Mouse (Mus musculus): ENCODE measurements around the gene Gm1527. TPM values are rescaled to one million over a fixed set of nuclear protein-coding genes. Genes with fewer than 3 reads are reported as not detected.
"Not testable (repeated sequence)": the region's sequence is repeated elsewhere in the genome, so short reads cannot be mapped to it uniquely, and the experiment has no call there.

The Gm1527 gene
- polyA plus RNA-seq (2015; fragmentation: Nextera tagmentation; extraction: Ambion mirVana): not detected in 2 replicates

GRCm38 (mm10) chr3:28892317-28892716 lies at the start of gene Gm1527:
TSS of gene Gm1527 (plus strand) at chr3:28892617.
- no peak for ATAC-seq (ENCODE audit: low FRiP score)
- no peak within 1 kb of the TSS for H3K4me3 ChIP-seq (replicated peaks)
- no peaks in the 10 kb centered on the region for H3K4me1 ChIP-seq

GRCm38 (mm10) chr3:28843231-28843630 lies 49.2 kb upstream of the Gm1527 start:
- Histone ChIP-seq H3K9ac (replicated peaks) (no peak overlapping the region), H3K9me3 (replicated peaks) (no peaks in the 10 kb centered on the region), H3K36me3 (no peaks in the 10 kb centered on the region), H3K4me2 (no peak overlapping the region), H3K4me3 (replicated peaks) (no peak overlapping the region), H3K27me3 (replicated peaks) (no peaks in the 10 kb centered on the region), H3K4me1 (no peaks in the 10 kb centered on the region), H3K27ac (replicated peaks) (no peak overlapping the region)
- ATAC-seq (ENCODE audit: low FRiP score): no peak
- 23% methylated on average over 8 of the region's 8 CpGs for WGBS

More at GRCm38 (mm10) chr3:28892317-28892716, at the start of gene Gm1527:
- no peak within 1 kb of the TSS for H3K4me2 ChIP-seq
- no peaks in the 10 kb centered on the region for H3K9me3 ChIP-seq (replicated peaks)
- H3K36me3 ChIP-seq: no peaks in the 10 kb centered on the region
- no peak within 1 kb of the TSS for H3K9ac ChIP-seq (replicated peaks)
- WGBS: 47% methylated on average over 1 of the region's 1 CpGs
- no peaks in the 10 kb centered on the region for H3K27me3 ChIP-seq (replicated peaks)
- no peak within 1 kb of the TSS for H3K27ac ChIP-seq (replicated peaks)

DNA sequence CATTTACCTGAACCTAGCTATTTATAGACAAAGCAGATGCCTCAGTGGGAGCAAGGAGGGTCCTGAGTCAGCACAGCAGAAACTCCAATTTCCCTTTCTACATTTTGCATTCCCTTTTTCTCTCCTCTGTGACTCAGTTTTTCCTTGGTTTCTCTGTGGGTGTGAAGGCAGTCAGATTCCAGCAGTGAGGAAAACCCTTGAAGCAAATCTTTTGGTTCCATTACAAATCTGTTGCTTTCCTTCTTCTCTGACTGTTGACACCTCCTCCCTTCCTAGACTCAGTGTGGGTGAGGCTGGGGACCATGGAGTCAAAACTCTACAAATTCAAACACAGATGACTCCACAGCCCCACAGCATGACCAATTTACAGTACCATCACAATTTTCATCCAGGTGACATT lies 45.3 kb upstream of the Gm1527 start:
- Histone ChIP-seq H3K4me1 (no peaks in the 10 kb centered on the region), H3K27me3 (replicated peaks) (no peaks in the 10 kb centered on the region), H3K4me3 (replicated peaks) (no peak overlapping the region), H3K27ac (replicated peaks) (no peak overlapping the region), H3K4me2 (no peak overlapping the region), H3K9ac (replicated peaks) (no peak overlapping the region), H3K36me3 (no peaks in the 10 kb centered on the region), H3K9me3 (replicated peaks) (no peaks in the 10 kb centered on the region)
- ATAC-seq (ENCODE audit: low FRiP score): no peak

DNA sequence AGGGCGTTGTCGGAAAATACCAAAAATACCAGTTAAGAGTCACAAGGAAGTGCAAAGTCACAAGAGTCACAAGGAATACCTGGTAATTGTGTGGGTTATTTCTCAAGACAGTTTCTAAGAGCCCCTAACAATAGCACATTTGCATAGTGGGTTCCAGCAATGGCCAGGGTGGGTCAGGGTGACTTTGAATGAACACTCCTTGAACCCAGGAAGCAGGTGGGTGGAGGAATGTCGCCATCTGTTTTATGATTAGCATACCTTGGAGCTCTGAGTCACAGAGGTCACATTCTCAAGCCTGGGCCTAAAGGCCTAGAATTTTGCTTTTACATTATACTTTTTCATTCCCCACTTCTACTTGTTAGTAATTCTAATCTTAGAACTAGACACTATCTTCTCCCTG lies 40.2 kb upstream of the Gm1527 start:
- H3K4me3 ChIP-seq (replicated peaks); H3K4me2 ChIP-seq; H3K27me3 ChIP-seq (replicated peaks); H3K4me1 ChIP-seq; H3K9ac ChIP-seq (replicated peaks); ATAC-seq (ENCODE audit: low FRiP score); H3K36me3 ChIP-seq; H3K27ac ChIP-seq (replicated peaks); H3K9me3 ChIP-seq (replicated peaks): not testable (repeated sequence)
- 88% methylated on average over 3 of the region's 3 CpGs for WGBS

DNA sequence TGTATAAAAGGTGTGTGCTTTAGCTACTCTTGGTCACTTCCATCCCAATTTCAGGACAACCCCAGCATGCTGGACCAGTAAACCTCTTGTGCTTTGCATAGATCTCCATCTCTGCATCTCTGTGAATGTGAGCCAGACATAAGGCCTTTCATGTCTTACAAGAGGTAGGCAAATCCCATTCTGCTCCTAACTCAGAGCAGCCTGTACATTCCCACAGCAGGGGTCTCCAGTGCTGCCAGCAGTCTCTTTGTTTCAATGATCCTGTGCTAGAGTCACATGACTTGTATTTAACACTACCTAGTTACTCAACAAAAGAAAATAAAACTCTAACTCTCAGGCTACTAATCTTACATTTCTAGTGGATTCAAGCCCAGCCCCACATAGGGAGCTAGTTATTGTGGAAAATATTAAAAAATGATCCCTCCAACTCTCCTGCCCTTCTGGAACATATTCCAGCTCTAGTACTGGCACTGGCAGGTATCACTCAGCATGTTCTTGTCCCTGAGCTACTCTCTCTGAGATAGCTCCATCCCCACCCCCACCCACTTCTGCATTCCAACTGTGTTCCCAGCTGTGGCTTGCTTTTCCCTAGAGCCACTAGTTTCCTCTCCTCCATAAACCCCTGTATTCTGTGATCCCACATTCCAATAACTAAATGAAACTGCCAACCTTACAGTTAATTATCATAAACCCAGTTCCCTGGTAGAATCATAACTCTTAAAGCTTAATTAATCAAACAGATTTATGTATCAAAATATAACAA lies 32.6 kb upstream of the Gm1527 start:
- not testable (repeated sequence) for ATAC-seq (ENCODE audit: low FRiP score); H3K27ac ChIP-seq (replicated peaks); H3K4me2 ChIP-seq; H3K9me3 ChIP-seq (replicated peaks); H3K9ac ChIP-seq (replicated peaks); H3K4me3 ChIP-seq (replicated peaks); H3K27me3 ChIP-seq (replicated peaks); H3K4me1 ChIP-seq; H3K36me3 ChIP-seq

DNA sequence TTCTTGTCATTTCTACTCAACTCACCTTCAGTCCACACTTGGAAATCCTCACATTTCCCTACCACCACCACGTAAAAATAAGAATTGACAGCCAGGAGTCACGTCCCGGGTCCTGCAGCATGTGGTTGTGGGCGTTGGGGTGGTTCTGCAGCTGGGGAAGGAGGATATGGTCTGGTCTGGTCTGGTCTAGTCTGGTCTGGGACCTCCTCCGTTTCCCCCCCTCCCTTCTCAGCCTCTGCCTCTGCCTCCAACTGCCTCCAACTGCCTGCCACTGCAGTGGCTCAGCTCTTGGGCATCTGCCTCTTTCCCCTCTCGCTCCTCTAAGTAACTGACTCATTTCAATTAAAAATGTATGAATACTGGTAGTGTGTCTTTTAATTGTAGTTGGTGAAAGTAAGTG lies 4.5 kb downstream of the Gm1527 start:
- H3K36me3 ChIP-seq; ATAC-seq (ENCODE audit: low FRiP score); H3K4me1 ChIP-seq; H3K4me2 ChIP-seq; H3K27ac ChIP-seq (replicated peaks); H3K9me3 ChIP-seq (replicated peaks); H3K27me3 ChIP-seq (replicated peaks); H3K9ac ChIP-seq (replicated peaks); H3K4me3 ChIP-seq (replicated peaks): not testable (repeated sequence)
- 74% methylated on average over 6 of the region's 6 CpGs for WGBS

- Histone ChIP-seq H3K27me3 (replicated peaks) (no peaks in the 10 kb centered on the region), H3K27ac (replicated peaks) (no peak overlapping the region), H3K9ac (replicated peaks) (no peak overlapping the region), H3K4me1 (no peaks in the 10 kb centered on the region), H3K4me3 (replicated peaks) (no peak overlapping the region), H3K9me3 (replicated peaks) (no peaks in the 10 kb centered on the region), H3K4me2 (no peak overlapping the region), H3K36me3 (no peaks in the 10 kb centered on the region)
- 93% methylated on average over 2 of the region's 2 CpGs for WGBS
- ATAC-seq (ENCODE audit: low FRiP score): no peak
These were observed 73.5 kb downstream of the Gm1527 start for GRCm38 (mm10) chr3:28965931-28966330.

- H3K27me3 ChIP-seq (replicated peaks): no peaks in the 10 kb centered on the region
- no peak for ATAC-seq (ENCODE audit: low FRiP score)
These were observed 76.4 kb downstream of the Gm1527 start for GRCm38 (mm10) chr3:28968851-28969250.

More at GRCm38 (mm10) chr3:28968851-28969250, 76.4 kb downstream of the Gm1527 start:
- Histone ChIP-seq H3K36me3 (no peaks in the 10 kb centered on the region), H3K9ac (replicated peaks) (no peak overlapping the region), H3K27ac (replicated peaks) (no peak overlapping the region), H3K4me2 (no peak overlapping the region), H3K9me3 (replicated peaks) (no peaks in the 10 kb centered on the region), H3K4me3 (replicated peaks) (no peak overlapping the region), H3K4me1 (no peaks in the 10 kb centered on the region)
- WGBS: 1% methylated on average over 4 of the region's 4 CpGs

Other genes with a start within 250 kb of the Gm1527 start
- 0.10 and 0.11 TPM in 2 replicates for gene Slc2a2, start 194.7 kb upstream of the Gm1527 start, polyA plus RNA-seq (2015; fragmentation: Nextera tagmentation; extraction: Ambion mirVana)
- 9.6 and 10.1 TPM in 2 replicates for gene Eif5a2, start 111.3 kb upstream of the Gm1527 start, polyA plus RNA-seq (2015; fragmentation: Nextera tagmentation; extraction: Ambion mirVana)
- gene Rpl22l1, start 87.2 kb upstream of the Gm1527 start, polyA plus RNA-seq (2015; fragmentation: Nextera tagmentation; extraction: Ambion mirVana): 252 and 266 TPM in 2 replicates
- gene Egfem1, start 189.4 kb downstream of the Gm1527 start, polyA plus RNA-seq (2015; fragmentation: Nextera tagmentation; extraction: Ambion mirVana): 4.3 and 5.1 TPM in 2 replicates